Mouse (Mus musculus) inflammation-experienced regulatory T-cells (primary cell): ENCODE results near the gene Slc25a31. TPM values are rescaled to one million over a fixed set of nuclear protein-coding genes. Genes with fewer than 3 reads are reported as not detected.

Source experiments
- polyA plus RNA-seq, 2 experiments: library from polyadenylated mRNA; unstranded; fragments of 100-300 nt; shearing (Covaris generic); gene quantifications; one replicate each; pipeline ENCODE4 v1.2.1; 2017

Slc25a31 gene
- not detected for polyA plus RNA-seq

GRCm38 (mm10) chr3:40708655-40709054 is at the start of gene Slc25a31:
Slc25a31 (plus strand) TSS chr3:40708855.

GRCm38 (mm10) chr3:40744024-40744835 is 35.6 kb downstream of the Slc25a31 start, which contains the start of gene Hspa4l:
Hspa4l (plus strand) TSS chr3:40744495.

Other genes starting within 250 kb of the Slc25a31 start
- 1 to 10 TPM in 1 of 2 experiments, under 1 TPM in 1; 0.28 to 1.1 TPM for gene Intu, start 177.6 kb upstream of the Slc25a31 start, polyA plus RNA-seq
- gene Hspa4l, start 35.6 kb downstream of the Slc25a31 start, polyA plus RNA-seq = 10 to 100 TPM; 25.5 to 31.6 TPM
- 10 to 100 TPM; 15.1 to 18.8 TPM for gene Plk4, start 91.2 kb downstream of the Slc25a31 start, polyA plus RNA-seq
- gene Mfsd8, start 138.0 kb downstream of the Slc25a31 start, polyA plus RNA-seq = 10 to 100 TPM; 15.1 to 27.0 TPM
- 10 to 100 TPM; 10.3 to 14.9 TPM for gene Abhd18, start 138.1 kb downstream of the Slc25a31 start, polyA plus RNA-seq
- gene 1700034I23Rik, start 193.7 kb downstream of the Slc25a31 start, polyA plus RNA-seq = under 1 TPM; 0.26 to 0.37 TPM
- gene Larp1b, start 241.0 kb downstream of the Slc25a31 start, polyA plus RNA-seq = 10 to 100 TPM; 26.7 to 43.6 TPM